Mouse (Mus musculus) spleen, postnatal 10 days (tissue): ENCODE results near the gene Zscan22.
"Not testable (repeated sequence)": the region's sequence is repeated elsewhere in the genome, so short reads cannot be mapped to it uniquely, and the experiment has no call there.

ENCODE experiments used
- DNase-seq, 2 experiments: peaks; one replicate each; pipeline ENCODE4 v3.0.0; 2021 to 2022; ENCODE audit warnings: low spot score in 2 of 2

Gene Zscan22

DNA sequence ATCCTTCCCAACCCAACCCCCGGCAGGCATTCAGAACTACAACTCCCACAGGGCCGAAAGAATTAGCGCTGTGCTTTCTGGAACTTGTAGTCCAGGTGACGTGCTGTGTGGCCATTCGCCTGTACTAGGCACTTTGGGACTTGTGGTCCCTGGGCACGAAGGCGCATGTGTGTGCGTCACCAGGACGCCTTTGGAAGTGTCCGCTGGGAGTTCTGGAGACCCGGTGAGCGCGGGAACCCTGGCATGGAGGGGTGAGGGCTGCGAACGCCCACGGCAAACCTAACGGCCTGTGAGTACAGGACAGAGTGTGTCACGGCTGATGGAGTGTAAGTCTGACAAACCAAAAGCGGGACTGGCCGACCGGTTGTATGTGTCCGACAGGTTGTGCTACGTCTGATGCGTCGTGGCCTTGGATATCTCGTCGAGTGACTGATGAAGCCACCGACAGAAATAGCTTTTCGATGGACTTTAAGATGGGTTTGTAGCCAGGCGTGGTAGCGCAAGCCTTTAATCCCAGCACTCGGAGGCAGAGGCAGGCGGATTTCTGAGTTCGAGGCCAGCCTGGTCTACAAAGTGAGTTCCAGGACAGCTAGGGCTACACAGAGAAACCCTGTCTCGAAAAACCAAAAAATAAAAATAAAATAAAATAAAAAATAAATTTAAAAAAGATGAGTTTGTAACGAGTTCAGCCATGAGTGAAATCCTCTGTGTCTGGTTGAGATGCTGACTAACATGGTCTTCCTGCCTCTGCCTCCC is at the start of gene Zscan22:
TSS of gene Zscan22 (plus strand) at position 161 of the 756 bp plus-strand sequence.
- DNase-seq = peak; percentile 67 to 85

DNA sequence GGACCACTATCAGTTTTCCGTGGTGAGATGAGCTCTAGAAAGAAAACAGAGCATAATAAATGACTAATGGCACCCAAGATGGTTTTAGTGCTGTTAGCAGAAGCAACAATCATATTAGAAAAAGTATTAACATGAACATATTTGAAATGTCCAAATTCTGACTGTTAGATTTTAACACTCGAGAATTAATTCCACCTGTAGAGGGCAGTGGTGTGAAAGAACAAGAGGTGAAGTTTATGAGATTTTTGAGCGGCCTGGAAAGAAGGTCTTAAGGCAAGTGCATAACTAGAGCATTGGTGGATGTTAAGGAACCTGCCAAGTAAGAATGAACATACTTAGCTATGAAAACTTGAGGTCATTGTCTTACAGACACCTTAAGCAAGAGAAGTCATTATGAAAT is 23.3 kb upstream of the Zscan22 start:
- no peak for DNase-seq

- no peak for DNase-seq
These were observed 17.6 kb upstream of the Zscan22 start for GRCm38 (mm10) chr7:12880036-12880435.

- not testable (repeated sequence) for DNase-seq
These were observed 17.1 kb upstream of the Zscan22 start for GRCm38 (mm10) chr7:12880497-12880896.

GRCm38 (mm10) chr7:12880911-12881660 is 16.5 kb upstream of the Zscan22 start, which contains the start of gene Zfp128:
TSS of gene Zfp128 (plus strand) at chr7:12881177.
- peak; percentile 84 to 94 for DNase-seq

GRCm38 (mm10) chr7:12886563-12887266 is 10.9 kb upstream of the Zscan22 start:
- DNase-seq = no peak

GRCm38 (mm10) chr7:12887585-12887984 is 10.0 kb upstream of the Zscan22 start:
- no peak for DNase-seq

DNA sequence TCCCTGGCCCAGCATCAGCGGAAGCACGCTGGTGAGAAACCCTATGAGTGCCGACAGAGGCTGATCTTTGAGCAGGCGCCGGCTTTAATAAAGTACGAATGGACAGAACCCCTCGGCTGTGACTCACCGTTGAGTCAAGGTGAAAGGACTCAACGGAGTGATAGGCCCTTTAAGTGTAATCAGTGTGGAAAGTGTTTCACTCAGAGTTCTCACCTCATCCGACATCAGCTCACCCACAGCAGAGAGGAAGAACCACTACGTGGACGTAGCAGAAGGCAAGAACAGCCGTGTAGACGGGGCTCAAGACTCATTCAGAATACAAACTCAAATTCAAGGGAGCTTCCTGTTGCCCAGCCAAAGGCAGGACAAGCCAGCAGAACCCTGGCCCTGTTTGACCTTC is 6.7 kb upstream of the Zscan22 start:
- no peak for DNase-seq

DNA sequence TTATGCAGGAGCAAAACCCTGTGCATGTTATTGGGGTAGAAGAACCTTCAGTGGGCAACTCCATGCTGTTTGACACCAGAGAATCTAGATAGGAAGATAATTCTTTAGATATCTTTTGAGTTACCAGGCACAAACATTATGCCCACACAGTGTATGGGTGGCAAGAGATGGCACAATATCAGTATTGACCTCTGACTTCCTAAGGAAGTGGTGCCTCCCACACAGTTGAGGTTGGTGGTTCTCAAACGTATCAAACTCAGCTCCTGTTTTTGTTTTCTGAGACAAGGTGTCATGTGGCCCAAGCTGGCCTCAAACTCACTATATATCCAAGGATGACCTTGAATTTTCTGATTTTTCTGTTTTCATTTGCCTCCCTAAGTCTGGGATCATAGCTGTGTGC is 6.3 kb upstream of the Zscan22 start:
- no peak for DNase-seq

DNA sequence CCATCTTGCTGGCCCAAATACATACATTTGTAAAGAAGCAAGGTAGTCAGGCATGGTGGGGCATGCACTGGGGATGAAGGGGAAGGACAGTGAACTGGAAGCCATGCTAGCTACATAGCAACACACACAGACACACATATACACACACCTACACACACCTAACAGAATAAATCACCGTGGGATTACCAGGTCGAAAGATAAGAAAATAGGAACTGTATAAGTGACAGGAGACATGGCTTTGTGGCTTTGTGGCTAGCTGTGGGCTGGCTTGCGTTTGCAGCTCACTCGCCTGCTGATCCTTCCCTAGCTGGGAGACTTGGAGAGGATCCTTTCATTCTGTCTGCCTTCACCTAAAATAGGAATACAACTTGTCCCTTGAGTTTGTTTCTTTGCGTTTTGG is 3.9 kb downstream of the Zscan22 start:
- DNase-seq = no peak

- DNase-seq = peak in 1 of 2 experiments; percentile 31
These were observed 6.0 kb downstream of the Zscan22 start for GRCm38 (mm10) chr7:12903623-12904022.

DNA sequence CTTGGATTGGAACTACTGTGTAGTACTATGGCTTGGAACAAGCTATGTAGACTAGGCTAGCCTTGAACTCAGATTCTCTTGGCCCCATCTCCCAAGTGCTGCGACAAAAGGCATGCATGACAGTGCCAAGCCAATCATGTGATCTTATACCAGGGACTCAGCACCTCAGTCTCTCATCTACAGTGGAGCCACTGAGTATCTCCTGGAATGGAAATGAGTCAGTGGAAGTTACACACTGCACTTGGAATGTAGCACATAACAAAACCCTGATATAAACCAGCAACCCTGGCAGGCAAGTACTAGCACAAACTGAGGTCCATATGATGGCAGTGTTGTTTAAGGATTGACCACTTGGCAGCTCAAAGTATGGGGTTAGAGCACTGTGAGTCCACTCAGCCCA is 7.5 kb downstream of the Zscan22 start:
- no peak for DNase-seq

- peak; percentile 86 to 93 for DNase-seq
These were observed 11.9 kb downstream of the Zscan22 start for GRCm38 (mm10) chr7:12909498-12909962.

GRCm38 (mm10) chr7:12910181-12910668 is 12.6 kb downstream of the Zscan22 start:
- peak; percentile 58 to 61 for DNase-seq

- no peak for DNase-seq
These were observed 15.9 kb downstream of the Zscan22 start for GRCm38 (mm10) chr7:12913556-12913955.

GRCm38 (mm10) chr7:12920495-12920894 is 22.9 kb downstream of the Zscan22 start:
- not testable (repeated sequence) for DNase-seq

DNA sequence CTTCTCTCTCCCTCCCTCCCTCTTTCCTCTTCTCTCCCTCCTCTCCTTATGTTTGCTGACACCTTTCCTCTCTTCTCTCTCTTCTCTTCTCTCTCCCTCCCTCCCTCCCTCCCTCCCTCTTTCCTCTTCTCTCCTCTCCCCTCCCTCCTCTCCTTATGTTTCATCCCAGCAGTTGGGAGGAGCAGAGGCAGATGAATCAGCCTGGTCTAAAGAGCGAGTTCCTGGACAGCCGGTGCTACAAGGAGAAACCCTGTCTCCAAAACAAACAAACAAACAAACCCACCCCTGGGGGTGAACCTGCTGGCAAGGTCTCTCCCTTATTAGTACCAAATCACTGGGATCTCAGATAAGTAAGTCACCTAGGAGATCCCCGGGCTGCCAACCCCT is 23.7 kb downstream of the Zscan22 start:
- no peak for DNase-seq

- DNase-seq = peak; percentile 94 to 98
These were observed 24.3 kb downstream of the Zscan22 start, which contains the start of gene Rps5 for GRCm38 (mm10) chr7:12921705-12922465. TSS of gene Rps5 (plus strand) at chr7:12922290.

DNA sequence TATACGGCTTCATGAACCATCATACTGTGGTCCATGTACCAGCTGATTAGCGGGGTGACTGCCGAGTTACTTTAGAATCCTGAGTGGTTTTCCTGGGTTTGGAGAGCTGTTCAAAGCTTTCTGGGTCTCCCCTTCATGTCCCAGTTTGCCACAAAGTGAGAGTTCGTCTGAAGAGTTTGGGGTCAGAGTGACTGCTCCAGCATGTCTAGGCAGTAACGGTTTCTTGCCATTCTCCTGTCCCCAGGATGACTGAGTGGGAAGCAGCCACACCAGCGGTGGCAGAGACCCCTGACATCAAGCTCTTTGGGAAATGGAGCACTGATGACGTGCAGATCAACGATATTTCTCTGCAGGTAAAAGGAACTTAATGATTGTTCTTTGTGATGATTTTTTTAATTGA is 25.1 kb downstream of the Zscan22 start:
- DNase-seq = peak in 1 of 2 experiments; percentile 16

DNA sequence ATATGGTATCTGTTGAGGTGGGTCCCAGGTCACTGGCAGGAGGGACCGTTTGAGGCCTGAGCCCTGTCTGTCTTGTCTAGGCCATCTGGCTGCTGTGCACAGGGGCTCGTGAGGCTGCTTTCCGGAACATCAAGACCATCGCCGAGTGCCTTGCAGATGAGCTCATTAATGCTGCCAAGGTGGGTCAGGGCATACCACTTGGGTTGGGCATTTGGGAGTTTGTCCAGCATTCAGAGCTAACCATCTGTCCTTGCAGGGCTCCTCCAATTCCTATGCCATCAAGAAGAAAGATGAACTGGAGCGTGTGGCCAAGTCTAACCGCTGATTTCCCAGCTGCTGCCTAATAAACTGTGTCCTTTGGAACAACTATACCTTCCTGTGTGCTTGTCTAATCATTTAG is 28.7 kb downstream of the Zscan22 start:
- DNase-seq = no peak

GRCm38 (mm10) chr7:12927191-12927680 is 29.6 kb downstream of the Zscan22 start, which contains the start of gene Rnf225:
TSS of gene Rnf225 (plus strand) at chr7:12927416.
- DNase-seq = peak in 1 of 2 experiments; percentile 18
